Mouse (Mus musculus) 3134 (cell line): ENCODE measurements around the gene S1pr5.
"Not testable (repeated sequence)": the region's sequence is repeated elsewhere in the genome, so short reads cannot be mapped to it uniquely, and the experiment has no call there.

ENCODE experiments used
- DNase-seq: peaks from one replicate; pipeline ENCODE4 v3.0.0-alpha.2; 2011; ENCODE audit warnings: low spot score; ENCODE audit not compliant: insufficient read length; ENCODE audit errors: extremely low read depth

S1pr5 gene

DNA sequence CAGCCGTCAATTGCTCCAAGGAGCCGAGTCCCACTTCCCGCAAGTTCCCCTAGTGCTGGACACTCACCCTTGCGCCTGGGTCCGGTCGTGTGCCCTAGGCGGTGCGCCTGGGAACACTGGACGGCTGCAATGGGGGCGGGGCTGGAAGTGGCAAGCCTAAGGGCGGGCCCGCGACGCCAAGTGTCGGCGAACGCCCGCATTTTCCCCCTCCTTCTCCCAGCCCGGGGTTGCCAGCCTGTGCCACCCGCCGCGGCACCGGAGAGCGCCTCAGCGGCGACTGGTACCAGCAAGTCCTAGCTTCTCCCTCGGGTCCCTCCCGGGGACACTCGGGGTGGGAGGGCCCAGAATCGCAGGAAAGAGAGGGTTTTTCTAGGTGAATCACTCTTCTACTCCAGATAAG lies at the start of gene S1pr5:
Gene S1pr5 (minus strand): TSS at position 118 of the 400 bp plus-strand sequence.
- DNase-seq = no peak

DNA sequence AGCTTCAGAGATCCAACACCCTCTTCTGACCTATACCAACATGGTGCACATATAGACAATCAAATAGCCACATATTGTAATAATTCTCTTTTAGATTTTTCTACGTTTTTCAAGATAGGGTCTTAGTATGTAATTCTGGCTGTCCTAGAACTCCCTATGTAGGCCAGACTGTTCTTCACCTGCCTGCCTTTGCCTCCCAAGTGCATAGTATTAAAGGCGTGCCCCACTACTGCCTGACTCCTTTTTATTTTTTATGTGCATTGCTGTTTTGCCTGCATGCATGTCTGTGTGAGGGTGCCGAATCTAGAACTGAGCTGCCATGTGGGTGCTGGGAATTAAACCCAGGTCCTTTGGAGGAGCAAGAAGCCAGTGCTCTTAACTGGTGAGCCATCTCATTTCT lies 44.0 kb upstream of the S1pr5 start:
- no peak for DNase-seq

DNA sequence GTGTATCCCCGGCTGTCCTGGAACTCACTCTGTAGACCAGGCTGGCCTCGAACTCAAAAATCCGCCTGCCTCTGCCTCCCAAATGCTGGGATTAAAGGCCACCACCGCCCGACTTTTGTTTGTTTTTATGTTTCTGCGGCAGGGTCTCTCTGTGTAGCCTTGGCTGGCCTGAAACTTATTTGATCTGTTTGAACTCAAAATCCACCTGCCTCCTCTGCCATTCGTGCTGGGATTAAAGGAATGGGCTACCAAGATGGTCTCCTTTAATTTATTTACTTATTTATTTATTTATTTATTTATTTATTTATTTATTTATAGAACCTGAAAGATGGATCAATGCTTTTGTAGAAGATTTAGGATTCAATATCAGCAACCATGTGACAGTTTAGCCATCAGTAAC lies 43.6 kb upstream of the S1pr5 start:
- not testable (repeated sequence) for DNase-seq

DNA sequence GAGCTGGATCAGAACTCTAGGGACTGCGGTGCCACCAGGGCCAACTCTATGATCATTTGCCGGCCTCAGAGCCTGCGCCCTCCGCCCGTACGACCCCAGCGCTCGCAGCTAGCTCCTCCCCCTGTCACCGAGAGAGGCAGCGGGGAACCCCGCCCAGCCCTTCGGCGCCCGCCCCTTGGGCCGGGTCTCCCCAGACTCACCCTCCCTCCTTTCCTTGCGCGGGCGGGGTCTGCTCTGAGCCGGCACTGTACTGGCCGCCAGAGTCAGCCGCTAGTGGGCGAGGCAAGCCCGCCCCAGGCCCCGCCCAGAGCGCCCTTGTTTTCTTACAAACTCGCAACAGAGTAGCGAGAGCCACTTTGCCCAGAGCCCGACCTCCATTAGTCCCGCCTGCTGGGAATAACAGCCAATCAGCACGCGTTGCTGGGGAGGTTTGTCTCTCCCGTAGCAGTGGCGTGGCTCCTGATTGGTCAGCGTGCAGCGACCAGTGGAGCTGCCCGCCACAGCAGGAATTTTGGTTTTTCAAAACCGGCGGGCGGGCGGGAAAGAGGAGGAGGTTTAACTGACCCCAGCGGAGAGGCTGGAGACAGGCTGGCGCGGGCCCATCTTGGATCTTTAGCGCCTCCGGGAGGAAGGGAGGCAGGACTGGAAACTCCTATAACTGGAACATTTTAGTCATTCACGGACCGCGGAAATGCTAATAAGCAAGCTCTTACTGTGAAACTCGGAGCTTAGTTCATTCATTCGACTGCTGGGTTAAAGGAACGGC lies 43.0 kb upstream of the S1pr5 start, which contains the start of gene Cdkn2d:
Gene Cdkn2d (minus strand): TSS at position 386 of the 766 bp plus-strand sequence.
- DNase-seq = peak; percentile 99

DNA sequence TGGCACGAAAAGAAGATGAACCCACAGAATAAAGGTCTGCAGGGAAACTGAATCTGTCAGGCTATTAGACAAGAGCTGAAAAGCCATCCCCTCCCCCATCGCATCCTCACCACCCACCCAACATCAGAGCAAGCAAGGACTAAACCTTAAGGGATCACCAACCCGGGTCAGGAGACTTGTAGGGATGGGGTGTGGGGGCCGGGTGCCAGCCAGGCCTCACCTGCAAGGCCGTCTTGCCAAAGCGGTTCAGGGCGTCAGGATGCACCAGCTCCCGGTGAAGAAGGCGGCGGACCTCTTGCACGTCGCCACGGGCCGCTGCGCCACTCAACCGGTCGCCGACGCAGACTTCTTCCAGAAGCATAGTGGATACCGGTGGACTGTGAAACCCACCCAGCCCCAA lies 42.3 kb upstream of the S1pr5 start:
- no peak for DNase-seq

DNA sequence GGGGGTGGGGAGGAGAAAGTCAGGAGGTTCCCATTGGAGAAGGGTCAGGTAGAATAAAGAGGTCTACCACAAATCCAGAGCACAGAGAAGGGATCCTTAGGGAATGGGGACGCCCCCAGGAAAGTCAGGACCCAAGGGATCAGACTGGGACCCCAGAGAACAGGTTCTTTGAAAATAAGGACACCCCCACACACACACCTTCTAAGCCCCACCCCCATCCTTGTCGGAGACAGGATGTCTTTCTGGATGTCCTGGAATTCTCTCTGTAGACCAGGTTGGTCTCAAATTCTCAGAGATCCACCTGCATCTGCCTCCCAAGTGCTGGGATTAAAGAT lies 41.1 kb upstream of the S1pr5 start:
- no peak for DNase-seq

DNA sequence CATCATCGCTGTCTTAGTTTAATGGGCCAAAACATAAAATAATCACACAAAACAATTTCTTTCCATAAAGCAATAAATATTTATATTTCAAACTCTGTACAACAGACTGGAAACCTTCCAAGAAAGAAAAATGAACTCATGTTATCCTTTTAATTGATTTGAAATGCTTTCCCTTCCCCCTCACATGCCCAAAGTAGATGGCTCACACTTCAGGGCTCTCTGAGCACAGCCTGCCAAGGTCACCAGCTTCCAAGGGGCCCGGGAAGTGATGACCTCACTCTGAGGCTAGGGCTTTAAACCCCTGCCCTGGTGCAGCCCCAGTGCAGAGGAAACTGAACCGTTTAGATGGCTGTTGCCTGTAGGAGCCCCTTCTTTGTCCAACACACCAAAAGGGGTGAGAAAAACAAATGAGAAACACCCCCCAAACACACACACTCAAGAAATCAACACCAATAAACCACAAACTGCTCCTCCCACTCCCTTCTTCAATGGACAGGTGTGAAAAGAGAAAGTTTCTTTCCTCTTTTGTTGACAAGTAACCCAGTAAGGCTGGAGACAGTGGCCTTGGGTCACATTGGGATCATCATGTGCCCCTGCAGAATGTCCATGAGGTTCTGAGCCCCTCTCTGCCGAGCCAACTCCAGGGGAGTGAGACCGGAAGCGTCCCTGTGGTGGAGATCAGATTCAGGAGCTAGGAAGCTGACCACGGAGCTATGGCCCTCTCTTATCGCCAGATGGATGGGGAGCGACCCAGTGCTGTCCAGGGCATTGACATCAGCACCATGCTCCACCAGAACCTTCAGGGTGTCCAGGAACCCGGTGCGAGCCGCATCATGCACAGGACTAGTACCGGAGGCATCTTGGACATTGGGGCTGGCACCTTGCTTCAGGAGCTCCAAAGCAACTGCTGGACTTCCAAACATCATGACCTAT lies 40.4 kb upstream of the S1pr5 start:
- DNase-seq = no peak

DNA sequence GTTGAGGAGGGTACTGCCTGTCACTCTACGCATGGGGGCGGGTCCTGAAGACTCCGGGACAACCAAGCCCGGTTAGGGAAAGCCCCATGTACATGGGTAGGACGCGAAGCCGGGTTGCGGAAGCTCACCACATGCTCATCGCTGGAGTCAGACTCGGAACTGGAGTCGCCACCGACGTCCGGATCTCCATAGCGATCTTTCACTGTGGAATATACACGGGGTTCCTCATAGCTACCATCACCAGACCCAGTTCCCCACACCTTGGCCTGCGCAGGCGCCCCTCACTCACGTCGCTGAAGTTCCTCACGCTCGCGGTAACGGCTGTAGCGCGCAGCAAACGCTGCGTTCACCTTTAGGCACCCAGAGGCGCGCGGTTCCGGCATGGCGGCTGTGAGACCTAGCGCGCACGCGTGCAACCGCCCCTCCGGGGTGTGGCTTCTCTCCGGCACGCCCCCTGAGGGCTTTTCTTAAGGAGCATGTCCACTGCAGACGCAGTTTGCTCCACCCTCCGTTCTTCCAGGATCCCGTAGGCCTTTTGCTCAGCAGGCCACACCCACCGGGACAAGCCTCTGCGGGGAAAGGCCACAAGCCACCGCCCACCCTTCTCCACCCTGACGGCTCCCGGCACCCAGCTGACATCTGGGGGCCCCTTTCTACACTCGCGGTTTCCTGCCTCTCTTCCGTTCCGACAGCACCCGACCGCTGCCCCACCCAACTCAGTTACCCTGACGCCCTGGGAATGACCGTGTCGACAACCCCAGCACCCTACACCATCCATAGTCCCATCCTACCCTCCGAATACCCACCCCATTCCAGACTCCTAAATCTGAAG lies 39.5 kb upstream of the S1pr5 start, which contains the start of gene Kri1:
Gene Kri1 (minus strand): TSS at position 399 of the 832 bp plus-strand sequence.
- DNase-seq = peak; percentile 99

DNA sequence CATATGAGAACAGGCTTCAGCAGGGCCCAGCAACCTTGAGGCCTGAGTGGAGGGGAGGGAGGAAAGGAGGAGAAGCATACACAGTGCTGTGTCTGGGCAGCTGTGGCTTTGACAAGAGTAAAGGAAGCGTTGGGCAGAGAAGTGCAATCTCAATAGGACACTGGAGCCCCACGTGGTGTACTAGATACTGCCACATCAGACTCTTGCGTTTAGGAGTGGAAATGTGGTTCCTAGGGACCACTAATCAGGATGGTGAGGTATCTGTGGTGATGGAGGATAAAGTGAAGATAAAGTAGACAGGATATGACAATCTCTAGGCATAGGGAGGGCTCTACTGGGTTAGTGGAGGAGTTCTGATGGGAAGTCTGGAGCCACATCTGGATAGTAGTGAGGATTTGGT lies 38.5 kb upstream of the S1pr5 start:
- no peak for DNase-seq

DNA sequence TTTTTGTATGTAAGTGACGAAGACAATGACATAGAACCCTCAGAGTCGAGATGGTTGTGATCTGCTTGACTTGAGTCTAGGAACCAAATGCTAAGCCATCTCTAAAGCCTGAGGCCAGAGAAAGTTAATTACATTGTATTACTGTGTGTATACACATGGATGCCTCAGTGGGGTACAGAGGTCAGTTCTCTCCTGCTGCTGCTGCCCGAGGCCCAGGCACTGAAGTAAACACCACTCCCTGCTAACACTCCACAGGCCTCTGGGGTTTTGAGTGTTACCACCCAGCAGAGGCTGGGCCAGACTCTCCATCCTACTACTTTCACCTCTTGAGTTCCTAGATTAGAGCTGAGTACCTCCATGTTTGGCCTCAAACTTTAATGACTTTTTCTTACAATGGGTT lies 35.8 kb upstream of the S1pr5 start:
- DNase-seq = no peak

DNA sequence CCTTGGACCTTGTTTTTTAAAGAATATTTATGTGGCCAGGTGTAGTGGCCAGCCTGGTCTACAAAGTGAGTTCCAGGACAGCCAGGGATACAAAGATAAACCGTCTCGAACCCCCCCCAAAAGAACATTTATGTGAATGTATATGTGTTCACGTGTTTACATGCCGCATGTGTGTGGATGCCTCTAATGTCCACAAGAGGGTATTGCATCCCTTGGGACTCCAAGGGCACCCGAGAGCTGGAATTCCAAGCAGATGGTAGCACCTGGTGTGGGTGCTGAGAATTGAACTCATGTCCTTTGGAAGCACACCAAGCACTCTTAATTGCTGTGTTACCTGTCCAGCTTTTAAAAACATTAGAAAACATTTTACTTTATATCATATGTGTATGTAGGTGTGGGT lies 35.3 kb upstream of the S1pr5 start:
- DNase-seq = no peak

DNA sequence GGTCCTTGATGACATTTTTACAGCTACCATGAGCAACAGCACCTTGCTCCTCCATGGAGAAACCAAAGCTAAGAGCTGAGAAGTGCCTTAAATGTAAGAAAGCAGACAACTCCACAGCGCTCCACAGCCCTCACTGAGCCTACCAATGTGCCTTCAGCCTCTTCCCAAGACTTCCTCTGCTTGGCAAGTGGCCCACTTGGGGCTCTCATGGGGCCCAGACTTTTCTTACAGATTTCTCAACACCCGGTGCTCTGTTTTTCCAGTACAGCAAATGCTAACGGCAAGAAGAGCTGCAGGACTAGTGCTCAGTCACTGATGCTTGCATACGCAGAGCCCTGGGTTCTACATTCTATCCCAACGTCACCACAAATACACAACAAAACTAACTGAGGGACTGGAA lies 29.5 kb upstream of the S1pr5 start:
- no peak for DNase-seq

DNA sequence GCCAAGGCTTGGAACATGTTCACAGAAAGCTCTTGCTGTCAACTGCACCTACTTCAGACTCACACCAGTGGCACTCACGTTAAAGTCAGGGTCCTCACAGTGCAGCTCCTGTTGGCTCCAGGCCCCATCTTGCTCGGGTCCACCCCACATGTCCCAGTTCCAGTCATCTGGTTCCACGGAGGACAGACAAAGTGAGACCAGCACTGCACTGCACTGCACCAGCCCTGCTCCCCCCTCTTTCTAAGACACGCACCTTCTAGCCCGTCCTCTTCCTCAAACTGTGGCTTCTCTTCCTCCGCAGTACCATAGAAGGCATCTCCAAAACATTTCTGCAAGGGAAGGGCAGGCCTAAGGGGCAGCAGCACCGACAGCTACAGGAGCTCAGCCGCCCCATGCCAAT lies 28.1 kb upstream of the S1pr5 start:
- no peak for DNase-seq

DNA sequence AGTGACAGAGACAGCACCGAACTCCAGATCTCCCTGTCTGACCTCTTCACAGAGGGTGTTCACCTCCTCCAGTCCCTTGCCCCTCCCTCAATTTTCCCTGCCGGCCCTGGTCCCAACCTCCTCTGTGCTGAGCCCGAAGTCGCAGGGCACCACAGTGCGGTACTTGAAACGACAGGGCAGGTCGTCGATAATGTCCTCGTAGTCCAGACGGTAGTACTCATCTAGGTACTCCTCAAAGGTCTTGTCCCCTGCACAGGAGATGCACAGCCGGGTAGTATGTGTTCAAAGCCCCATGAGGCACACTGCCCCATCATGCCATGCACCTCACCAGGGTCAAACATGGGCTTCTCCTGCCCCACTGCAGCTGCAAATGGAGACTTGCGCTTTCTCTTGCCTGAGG lies 27.5 kb upstream of the S1pr5 start:
- DNase-seq = no peak

DNA sequence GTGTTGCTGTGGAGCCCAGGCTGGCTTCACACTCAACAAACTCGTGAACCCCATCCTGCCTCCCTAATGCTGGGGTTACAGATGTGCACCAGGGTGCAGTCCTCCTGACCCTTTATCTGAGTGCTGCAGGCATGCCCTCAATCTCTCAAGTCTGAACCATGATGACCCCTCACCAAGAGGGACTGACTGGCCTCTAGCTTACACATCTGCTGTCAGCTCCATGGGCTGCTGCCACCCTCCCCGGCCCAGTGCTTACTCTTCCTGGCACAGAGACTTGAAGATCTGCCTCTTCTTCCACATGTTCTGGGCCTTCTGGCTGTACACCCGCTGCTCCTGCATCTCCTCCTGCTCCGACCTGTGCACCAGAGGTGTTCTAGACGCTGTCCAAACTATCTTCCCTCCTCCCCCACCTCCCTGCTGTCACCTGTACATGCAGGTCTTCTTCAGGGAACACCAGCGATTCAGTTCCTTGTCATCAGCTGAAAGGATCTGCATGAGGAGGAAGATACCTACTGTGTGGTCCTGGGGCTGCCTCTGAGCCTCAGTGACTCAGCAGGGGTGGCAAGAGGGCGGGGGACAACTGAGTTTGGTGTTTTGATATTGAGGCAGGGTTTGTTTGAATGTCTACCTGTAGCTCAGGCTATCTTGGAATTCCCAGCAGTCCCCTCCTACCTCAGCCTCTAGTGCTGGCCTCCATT lies 26.9 kb upstream of the S1pr5 start:
- DNase-seq = no peak

DNA sequence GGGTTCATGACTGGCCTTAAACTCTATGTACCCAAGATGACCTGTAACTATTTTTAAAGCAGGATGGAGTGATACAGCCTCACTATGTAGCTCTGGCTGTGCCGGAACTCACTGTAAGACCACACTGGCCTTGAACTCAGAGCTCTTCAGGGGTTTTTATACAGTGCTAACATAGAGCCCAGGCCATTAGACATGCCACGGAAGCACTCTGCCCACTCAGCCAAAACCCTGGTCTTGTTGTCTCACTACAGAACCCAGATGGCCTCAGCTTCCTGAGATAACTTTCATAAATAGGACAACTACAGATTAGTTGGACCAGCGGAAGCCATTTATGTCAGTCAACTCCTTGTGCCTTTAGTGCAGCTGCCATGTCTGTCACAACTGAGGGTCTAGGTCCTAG lies 26.1 kb upstream of the S1pr5 start:
- DNase-seq = no peak

DNA sequence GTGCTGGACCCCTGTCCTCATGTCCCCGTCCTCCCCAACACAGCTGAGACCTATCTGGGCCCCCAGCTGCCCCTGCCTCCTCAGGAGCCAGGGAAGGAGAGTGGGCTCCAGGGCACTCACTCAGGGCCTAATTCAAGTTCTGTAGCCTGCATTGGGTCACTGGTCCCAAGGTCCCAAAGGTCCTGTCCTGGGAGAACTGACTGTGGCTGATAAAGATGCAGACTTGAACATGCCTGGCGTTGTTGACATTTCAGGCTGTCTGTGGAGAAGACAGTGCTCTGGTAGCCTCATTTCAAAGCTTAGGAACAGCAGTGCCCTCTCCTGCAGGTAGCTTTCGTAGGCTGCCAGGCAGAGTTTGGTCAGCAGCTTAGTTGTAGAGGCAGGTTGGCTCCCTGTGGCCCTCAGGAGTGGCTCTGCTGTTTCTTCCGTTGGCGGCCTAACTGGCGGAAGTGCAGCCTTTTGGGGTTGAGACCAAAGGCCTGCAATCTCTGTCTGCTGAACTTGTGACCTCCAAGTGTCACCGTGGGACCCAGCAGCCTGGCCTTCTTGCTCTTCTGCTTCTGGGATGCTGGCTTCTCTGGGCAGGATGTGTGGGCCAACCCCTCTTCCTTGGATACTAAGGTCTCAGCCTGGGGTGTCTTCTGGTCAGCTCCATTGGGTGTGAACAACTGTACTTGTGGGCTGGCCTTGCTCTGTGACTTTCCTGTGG lies 25.4 kb upstream of the S1pr5 start:
- DNase-seq = no peak

DNA sequence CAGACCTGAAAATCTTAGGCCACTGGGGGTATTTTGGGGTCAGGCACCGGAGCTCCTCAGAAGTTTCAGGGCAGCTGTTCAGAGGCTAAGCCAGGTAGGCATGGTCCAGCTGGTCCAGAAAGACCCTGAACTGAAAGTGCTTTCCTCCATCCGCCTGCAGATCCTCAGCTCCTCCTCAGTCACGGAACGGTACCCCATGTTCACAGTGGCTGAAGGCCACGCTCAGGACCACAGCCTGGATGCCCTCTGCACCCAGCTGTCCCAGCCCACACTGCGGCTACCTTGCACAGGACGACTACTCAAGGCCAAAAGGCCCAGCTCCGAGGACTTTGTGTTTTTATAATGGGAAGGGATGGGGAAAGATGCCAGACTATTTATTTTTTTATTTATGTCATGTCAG lies 24.9 kb upstream of the S1pr5 start:
- DNase-seq = no peak

DNA sequence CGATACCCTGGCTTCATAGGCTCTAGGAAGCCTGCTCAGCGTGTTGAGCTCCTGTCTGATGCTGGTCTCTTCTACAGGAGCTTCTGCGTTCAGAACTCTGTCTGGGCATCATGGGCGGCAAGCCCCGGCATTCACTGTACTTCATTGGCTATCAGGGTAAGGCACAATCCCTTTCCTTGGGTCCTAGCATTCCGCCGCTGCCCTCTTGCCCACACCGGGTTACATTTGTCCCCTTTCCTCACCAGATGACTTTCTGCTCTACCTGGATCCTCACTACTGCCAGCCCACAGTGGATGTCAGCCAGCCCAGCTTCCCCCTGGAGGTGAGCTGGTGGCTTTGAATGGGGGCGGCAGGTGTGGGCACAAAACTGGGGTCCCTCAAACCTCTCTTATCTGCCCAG lies 24.1 kb upstream of the S1pr5 start:
- no peak for DNase-seq

DNA sequence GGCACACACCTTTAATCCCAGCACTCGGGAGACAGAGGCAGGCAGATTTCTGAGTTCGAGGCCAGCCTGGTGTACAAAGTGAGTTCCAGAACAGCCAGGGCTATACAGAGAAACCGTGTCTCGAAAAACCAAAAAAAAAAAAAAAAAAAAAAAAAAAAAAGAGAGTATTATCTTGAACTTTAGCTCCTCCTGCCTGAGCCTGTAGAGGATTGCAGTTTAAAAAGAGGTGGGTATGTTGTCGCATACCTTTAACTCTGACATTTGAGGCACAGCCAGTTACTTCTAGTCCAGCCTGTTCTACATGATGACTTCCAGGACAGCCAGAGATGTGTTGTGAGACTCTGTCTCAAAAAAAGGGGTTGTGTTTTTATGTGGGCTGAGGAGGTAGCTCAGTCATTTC lies 21.3 kb upstream of the S1pr5 start:
- not testable (repeated sequence) for DNase-seq
